Mouse (Mus musculus): ENCODE results near the gene Repin1.

DNA sequence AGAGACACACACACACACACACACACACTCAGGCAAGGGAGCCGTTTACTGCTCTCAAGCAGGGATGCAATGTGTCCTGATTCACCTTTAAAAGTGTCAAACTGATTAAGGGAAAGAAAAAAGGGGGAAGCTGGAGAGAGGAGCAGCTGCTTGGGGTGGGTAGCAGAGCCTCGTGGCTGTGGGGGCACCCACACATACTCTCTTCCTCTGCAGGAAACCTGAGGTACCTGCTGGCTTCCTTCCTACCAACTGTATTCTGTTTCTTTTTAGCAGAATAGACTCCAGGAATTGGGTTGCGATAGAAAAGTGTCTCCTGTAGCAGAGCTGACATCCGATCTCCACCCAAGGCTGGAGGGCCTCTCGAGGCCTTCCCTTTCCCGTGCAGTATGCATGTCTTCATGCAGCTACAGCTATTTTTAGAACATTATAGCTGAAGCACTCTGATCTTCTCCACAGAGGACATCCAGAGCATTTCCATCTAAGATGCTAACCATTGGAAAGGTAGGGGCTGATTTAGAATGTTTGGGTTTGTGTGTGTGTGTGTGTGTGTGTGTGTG is 4.4 kb upstream of the Repin1 start, which contains the start of gene Gm45021:
- TF ChIP-seq CTCF (IDR thresholded peaks at IDR 0.05; ENCODE audit: low read depth) (no peak), EP300 (IDR thresholded peaks at IDR 0.05; ENCODE audit: low read depth) (no peak)

All from heart, postnatal 0 days (tissue).